Mouse (Mus musculus) brown adipose tissue, adult 24 weeks (tissue): ENCODE measurements around the gene Myoc. TPM values are rescaled to one million over a fixed set of nuclear protein-coding genes. Genes with fewer than 3 reads are reported as not detected.

Experiments
- polyA plus RNA-seq: library from polyadenylated mRNA; stranded (reverse); fragments of >200 nt; gene quantifications from 2 replicates; pipeline ENCODE4 v1.2.4, GENCODE M21; 2012; ENCODE audit not compliant: missing spikeins, insufficient read depth, insufficient read length

Gene Myoc
- polyA plus RNA-seq, 1 experiment: 9.4 TPM

Other genes with a start within 250 kb of the Myoc start
- 3.0 and 3.2 TPM in 2 replicates for gene Dnm3, start 161.1 kb upstream of the Myoc start, polyA plus RNA-seq
- 1.8 TPM in 2 replicates for gene Mettl13, start 90.6 kb upstream of the Myoc start, polyA plus RNA-seq
- gene Vamp4, start 68.6 kb upstream of the Myoc start, polyA plus RNA-seq: 19.8 and 27.5 TPM in 2 replicates
- gene Myocos, start 19.1 kb downstream of the Myoc start, polyA plus RNA-seq: not detected in 2 replicates
- gene Prrc2c, start 101.4 kb downstream of the Myoc start, polyA plus RNA-seq: 23.5 and 30.4 TPM in 2 replicates
- 0.79 and 1.2 TPM in 2 replicates for gene Fmo4, start 174.8 kb downstream of the Myoc start, polyA plus RNA-seq
- gene Fmo1, start 227.5 kb downstream of the Myoc start, polyA plus RNA-seq: 519 and 719 TPM in 2 replicates